Mouse (Mus musculus) cerebellum, adult 2 months (tissue): ENCODE measurements around the gene Med16.

Source experiments
- CTCF ChIP-seq: fragments of 200-500 bp; IDR thresholded peaks from 2 replicates; pipeline ENCODE4 v1.5.1; 2011; ENCODE audit warnings: low read depth, mild to moderate bottlenecking, control low read depth, low read length, moderate library complexity, borderline replicate concordance; ENCODE audit not compliant: insufficient read depth
- POLR2A ChIP-seq: fragments of 200-500 bp; IDR thresholded peaks from 2 replicates; pipeline ENCODE4 v1.6.1; 2011; ENCODE audit warnings: low read length, control low read depth, borderline replicate concordance; ENCODE audit not compliant: insufficient read depth

DNA sequence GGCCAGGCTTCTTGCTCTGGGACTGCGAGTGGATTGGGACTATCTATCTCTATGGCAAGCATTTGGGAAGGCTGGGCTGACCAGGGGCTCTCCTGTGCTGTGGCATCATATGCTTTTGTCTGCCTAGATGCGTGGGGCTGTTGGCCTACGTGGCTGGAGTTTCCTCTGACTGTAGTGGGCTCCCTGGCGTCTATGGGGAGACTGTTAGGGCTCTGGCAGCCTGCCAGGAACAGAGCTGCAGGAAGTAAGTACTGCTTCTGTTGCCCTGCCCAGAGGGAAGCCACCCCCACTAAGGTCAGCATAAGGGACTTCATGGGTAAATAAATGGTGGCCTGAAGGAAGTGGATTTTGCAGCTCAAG is 51.3 kb downstream of the Med16 start:
- no peak for TF ChIP-seq POLR2A
- no peak for TF ChIP-seq CTCF
